Mouse (Mus musculus) hematopoietic multipotent progenitor cell, adult 10-12 weeks (in vitro differentiated cells): Measurements from ENCODE around the gene Gm379. TPM values are rescaled to one million over a fixed set of nuclear protein-coding genes. Genes with fewer than 3 reads are reported as not detected.

Experiments used
- polyA plus RNA-seq: library from polyadenylated mRNA; stranded (reverse); fragments of >175 nt; gene quantifications from 2 replicates; pipeline ENCODE4 v1.2.3, GENCODE M21; 2012; ENCODE audit warnings: low replicate concordance

Gene Gm379
- not detected in 2 replicates for polyA plus RNA-seq

DNA sequence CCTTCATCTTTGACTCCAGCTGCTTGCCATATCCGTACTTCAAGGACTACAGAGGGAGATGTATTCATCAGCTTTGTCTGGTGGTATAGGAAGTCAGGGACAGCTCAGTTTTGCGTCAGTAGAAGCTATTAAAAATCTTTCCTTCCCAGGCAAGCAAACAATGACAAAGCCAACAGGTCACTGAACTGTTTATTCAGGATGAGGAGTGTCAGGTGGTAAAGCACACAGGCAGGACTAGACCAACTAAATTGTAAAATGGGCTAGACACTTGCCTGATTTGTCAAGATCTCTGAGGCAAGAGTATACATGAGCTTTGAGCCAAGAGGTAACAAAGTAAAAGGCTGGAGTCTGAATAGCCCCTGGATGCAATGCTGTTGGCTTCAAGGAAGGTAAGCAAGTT lies at the start of gene Gm379:
Gene Gm379 (minus strand): TSS at position 7 of the 400 bp plus-strand sequence.

Other genes starting within 250 kb of the Gm379 start
- 1.1 and 1.3 TPM in 2 replicates for gene Brwd3, start 169.5 kb upstream of the Gm379 start, polyA plus RNA-seq